Mouse (Mus musculus): Measurements from ENCODE around the gene 4931428L18Rik.

GRCm38 (mm10) chr1:30950456-30950835, 272.0 kb downstream of the 4931428L18Rik start:
- TF ChIP-seq MYOD1 (IDR thresholded peaks at IDR 0.05; ENCODE audit: control insufficient read depth, insufficient read length, low read depth) (no peak), CTCF (IDR thresholded peaks at IDR 0.05; ENCODE audit: control insufficient read depth, insufficient read depth, insufficient read length) (no peak), FOSL1 (IDR thresholded peaks at IDR 0.05; ENCODE audit: insufficient read depth, low read length, poor library complexity, severe bottlenecking) (no peak)

Data from C2C12 (cell line).